Mouse (Mus musculus): ENCODE measurements around the gene Mrpl38. TPM values are rescaled to one million over a fixed set of nuclear protein-coding genes. Genes with fewer than 3 reads are reported as not detected.

The Mrpl38 gene
- polyA plus RNA-seq, 1 experiment from 2014 or later, result 44.1 TPM

DNA sequence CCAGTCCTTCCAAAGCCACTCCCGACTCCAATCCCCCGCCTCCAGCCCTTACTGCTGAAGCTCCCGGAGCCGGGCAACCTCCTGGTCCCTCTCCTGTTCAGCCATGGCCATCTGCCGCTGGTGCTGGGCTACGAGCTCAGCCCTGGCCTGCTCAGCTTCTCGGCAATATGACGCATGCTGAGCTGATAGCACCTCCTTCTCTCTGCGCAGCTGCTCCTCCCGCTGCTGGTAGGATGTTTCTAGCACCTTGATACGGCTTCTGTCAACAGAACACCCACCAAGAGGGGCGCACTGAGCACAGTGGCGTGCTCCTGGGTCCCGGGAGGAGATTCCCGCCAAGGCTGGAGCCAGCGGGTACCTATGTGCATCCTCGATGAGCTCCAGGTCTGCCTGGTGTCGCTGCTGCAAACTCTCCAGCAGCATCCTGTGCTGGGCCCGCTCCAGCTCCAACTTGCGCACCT is 10.1 kb upstream of the Mrpl38 start:
- Histone ChIP-seq H3K36me3 (ENCODE audit: insufficient read depth, low read length) (peaks cover 10% of the 10 kb centered on the region; the same call in 1 of the 2 replicates), H3K4me2 (replicated peaks; ENCODE audit: low read depth, low read length) (no peak overlapping the region), H3K9ac (replicated peaks; ENCODE audit: low read depth) (no peak overlapping the region), H3K9me3 (ENCODE audit: low read length) (no peaks in the 10 kb centered on the region), H3K4me3 (ENCODE audit: low read depth, low read length) (no peak overlapping the region), H3K27me3 (replicated peaks; ENCODE audit: insufficient read depth, low read length) (no peaks in the 10 kb centered on the region), H3K27ac (ENCODE audit: low read length) (no peak overlapping the region), H3K4me1 (ENCODE audit: insufficient read depth, low read depth, low read length) (no peaks in the 10 kb centered on the region)
- 49% methylated on average over 20 of the region's 20 CpGs for WGBS
- TF ChIP-seq EP300 (IDR thresholded peaks at IDR 0.05), result no peak
- TF ChIP-seq CTCF (IDR thresholded peaks at IDR 0.05), result no peak
- ATAC-seq (no peak), DNase-seq (ENCODE audit: low spot score) (no peak)

- peak overlapping the region; percentile 22; the same call in 1 of the 2 replicates for H3K4me2 ChIP-seq (replicated peaks; ENCODE audit: low read depth, low read length)
- DNase-seq (ENCODE audit: low spot score), result peak; percentile 70
- WGBS, result 55% methylated on average over 25 of the region's 25 CpGs
- peak overlapping the region; percentile 59; the same call in 1 of the 2 replicates for H3K27ac ChIP-seq (ENCODE audit: low read length)
- no peaks in the 10 kb centered on the region for H3K9me3 ChIP-seq (ENCODE audit: low read length)
- TF ChIP-seq EP300 (IDR thresholded peaks at IDR 0.05) (no peak), CTCF (IDR thresholded peaks at IDR 0.05) (no peak)
- peaks cover 13% of the 10 kb centered on the region; the same call in 1 of the 2 replicates for H3K36me3 ChIP-seq (ENCODE audit: insufficient read depth, low read length)
- no peak overlapping the region for H3K9ac ChIP-seq (replicated peaks; ENCODE audit: low read depth)
- ATAC-seq, result peak; percentile 84
- H3K4me1 ChIP-seq (ENCODE audit: insufficient read depth, low read depth, low read length), result no peaks in the 10 kb centered on the region
- H3K27me3 ChIP-seq (replicated peaks; ENCODE audit: insufficient read depth, low read length), result no peaks in the 10 kb centered on the region
- H3K4me3 ChIP-seq (ENCODE audit: low read depth, low read length), result no peak overlapping the region
These were observed 7.8 kb upstream of the Mrpl38 start for GRCm38 (mm10) chr11:116146294-116146985.

GRCm38 (mm10) chr11:116145481-116146293 is 7.0 kb upstream of the Mrpl38 start:
- Histone ChIP-seq H3K36me3 (ENCODE audit: insufficient read depth, low read length) (peaks cover 10% of the 10 kb centered on the region; the same call in 1 of the 2 replicates), H3K9me3 (ENCODE audit: low read length) (no peaks in the 10 kb centered on the region), H3K4me1 (ENCODE audit: insufficient read depth, low read depth, low read length) (no peaks in the 10 kb centered on the region), H3K4me3 (ENCODE audit: low read depth, low read length) (no peak overlapping the region), H3K9ac (replicated peaks; ENCODE audit: low read depth) (no peak overlapping the region), H3K27ac (ENCODE audit: low read length) (peak overlapping the region; percentile 59), H3K27me3 (replicated peaks; ENCODE audit: insufficient read depth, low read length) (no peaks in the 10 kb centered on the region), H3K4me2 (replicated peaks; ENCODE audit: low read depth, low read length) (0 out of 2 replicates have a peak overlapping the region, but pooled peaks have one; percentile 22)
- peak; percentile 20 for ATAC-seq
- TF ChIP-seq EP300 (IDR thresholded peaks at IDR 0.05) (no peak), CTCF (IDR thresholded peaks at IDR 0.05) (no peak)
- WGBS, result 56% methylated on average over 18 of the region's 18 CpGs
- DNase-seq (ENCODE audit: low spot score), result no peak

DNA sequence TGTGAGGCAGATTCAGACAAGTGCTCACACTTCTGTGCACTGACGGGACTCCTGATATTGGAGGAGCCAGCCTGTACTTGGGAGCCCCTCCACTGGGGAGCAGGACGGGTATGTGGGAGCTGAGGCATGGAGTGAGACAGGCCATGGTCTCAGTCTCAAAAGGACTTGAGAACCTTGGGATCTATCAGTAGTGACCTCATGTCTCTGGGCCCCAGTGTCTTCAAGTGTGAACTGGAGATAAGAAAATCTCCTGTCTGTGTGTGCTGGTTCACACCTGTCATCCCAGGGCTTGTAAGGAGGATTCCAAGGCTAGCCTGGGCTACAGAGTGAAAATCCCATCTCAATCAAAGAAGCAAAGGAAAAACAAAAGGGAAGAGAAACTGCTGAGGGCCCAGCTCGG is 4.8 kb upstream of the Mrpl38 start:
- no peaks in the 10 kb centered on the region for H3K27me3 ChIP-seq (replicated peaks; ENCODE audit: insufficient read depth, low read length)
- H3K9me3 ChIP-seq (ENCODE audit: low read length), result no peaks in the 10 kb centered on the region
- H3K36me3 ChIP-seq (ENCODE audit: insufficient read depth, low read length), result peaks cover 5% of the 10 kb centered on the region; the same call in 1 of the 2 replicates
- no peak overlapping the region for H3K4me3 ChIP-seq (ENCODE audit: low read depth, low read length)
- no peak overlapping the region for H3K4me2 ChIP-seq (replicated peaks; ENCODE audit: low read depth, low read length)
- H3K4me1 ChIP-seq (ENCODE audit: insufficient read depth, low read depth, low read length), result no peaks in the 10 kb centered on the region
- ATAC-seq (no peak), DNase-seq (ENCODE audit: low spot score) (no peak)
- no peak for TF ChIP-seq EP300 (IDR thresholded peaks at IDR 0.05)
- TF ChIP-seq CTCF (IDR thresholded peaks at IDR 0.05), result no peak
- H3K9ac ChIP-seq (replicated peaks; ENCODE audit: low read depth), result no peak overlapping the region
- whole genome bisulfite sequencing, result 74% methylated on average over 3 of the region's 3 CpGs
- H3K27ac ChIP-seq (ENCODE audit: low read length), result no peak overlapping the region

DNA sequence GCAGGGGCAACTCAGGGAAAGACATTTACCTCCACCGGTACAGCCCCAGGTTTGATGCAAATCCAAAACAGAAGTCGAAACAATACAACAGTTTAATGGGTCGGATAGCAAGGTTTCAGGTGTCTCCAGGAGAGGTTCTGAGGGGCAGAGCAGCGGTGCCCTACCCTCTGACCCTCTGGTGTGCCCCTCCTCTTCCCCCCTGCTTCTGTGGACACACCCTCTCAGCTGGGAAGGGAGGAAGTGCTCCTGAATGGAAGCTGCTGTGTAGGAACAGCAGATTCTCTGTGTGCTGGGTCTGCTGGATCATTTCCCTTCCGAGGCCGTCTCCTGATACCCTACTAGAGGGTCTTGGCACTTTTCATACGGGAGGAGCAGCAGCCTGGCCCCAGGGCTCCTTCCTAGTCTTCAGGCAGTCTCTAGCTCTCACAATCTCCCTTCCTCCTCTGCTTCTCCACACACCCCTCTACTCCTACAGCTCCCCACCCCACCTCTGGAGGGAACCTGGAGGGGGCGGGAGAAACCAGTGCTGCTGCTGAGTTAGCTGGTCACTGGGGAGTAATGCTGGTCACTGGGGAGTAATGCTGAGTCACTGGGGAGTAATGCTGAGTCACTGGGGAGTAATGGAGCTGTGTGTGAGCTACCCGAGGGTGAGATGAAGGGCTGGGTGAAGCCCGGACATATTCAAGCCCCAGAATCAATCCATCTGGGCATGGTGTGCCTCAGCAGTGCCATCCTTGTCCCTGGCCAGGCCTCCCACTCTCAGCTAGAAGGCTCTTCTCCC is 3.7 kb upstream of the Mrpl38 start:
- no peak for DNase-seq (ENCODE audit: low spot score)
- peaks cover 5% of the 10 kb centered on the region; the same call in 1 of the 2 replicates for H3K36me3 ChIP-seq (ENCODE audit: insufficient read depth, low read length)
- H3K9ac ChIP-seq (replicated peaks; ENCODE audit: low read depth), result no peak overlapping the region

More for the DNA sequence above, 3.7 kb upstream of the Mrpl38 start:
- no peak overlapping the region for H3K4me2 ChIP-seq (replicated peaks; ENCODE audit: low read depth, low read length)
- no peaks in the 10 kb centered on the region for H3K4me1 ChIP-seq (ENCODE audit: insufficient read depth, low read depth, low read length)
- no peak overlapping the region for H3K4me3 ChIP-seq (ENCODE audit: low read depth, low read length)
- H3K27ac ChIP-seq (ENCODE audit: low read length), result no peak overlapping the region
- ATAC-seq, result no peak
- 65% methylated on average over 10 of the region's 10 CpGs for WGBS
- no peak for TF ChIP-seq CTCF (IDR thresholded peaks at IDR 0.05)
- no peak for TF ChIP-seq EP300 (IDR thresholded peaks at IDR 0.05)
- no peaks in the 10 kb centered on the region for H3K9me3 ChIP-seq (ENCODE audit: low read length)
- H3K27me3 ChIP-seq (replicated peaks; ENCODE audit: insufficient read depth, low read length), result no peaks in the 10 kb centered on the region
